Mouse (Mus musculus) cortical plate, adult 2 months (tissue): ENCODE measurements at regions not wholly inside any gene's neighbourhood (a gene's known extent, or its start where the extent isn't known, plus 50 kb on each side); places are given as distances from the start of the nearest gene placed in this dataset.

ENCODE experiments used
- H3K27ac ChIP-seq: fragments of 200-500 bp; 2 replicates; pipeline ENCODE4 v1.5.1; 2012; ENCODE audit warnings: low read length, control low read depth, inconsistent platforms; ENCODE audit not compliant: insufficient read depth
- H3K4me1 ChIP-seq: fragments of 200-500 bp; 2 replicates; pipeline ENCODE4 v1.6.1; 2011; ENCODE audit warnings: low read length; ENCODE audit not compliant: control insufficient read depth, insufficient read depth
- H3K4me3 ChIP-seq: fragments of 200-500 bp; 2 replicates; pipeline ENCODE4 v1.5.1; 2011; ENCODE audit warnings: mild to moderate bottlenecking, low read length, control low read depth; ENCODE audit not compliant: insufficient read depth
- CTCF ChIP-seq: fragments of 200-500 bp; IDR thresholded peaks from 2 replicates; pipeline ENCODE4 v1.5.1; 2011; ENCODE audit warnings: mild to moderate bottlenecking, control low read depth, low read length; ENCODE audit not compliant: insufficient read depth; ENCODE audit errors: extremely low read depth
- POLR2A ChIP-seq: fragments of 200-500 bp; IDR thresholded peaks from 2 replicates; pipeline ENCODE4 v1.6.1; 2011; ENCODE audit warnings: mild to moderate bottlenecking, low read length, control low read depth; ENCODE audit not compliant: insufficient read depth; ENCODE audit errors: extremely low read depth

DNA sequence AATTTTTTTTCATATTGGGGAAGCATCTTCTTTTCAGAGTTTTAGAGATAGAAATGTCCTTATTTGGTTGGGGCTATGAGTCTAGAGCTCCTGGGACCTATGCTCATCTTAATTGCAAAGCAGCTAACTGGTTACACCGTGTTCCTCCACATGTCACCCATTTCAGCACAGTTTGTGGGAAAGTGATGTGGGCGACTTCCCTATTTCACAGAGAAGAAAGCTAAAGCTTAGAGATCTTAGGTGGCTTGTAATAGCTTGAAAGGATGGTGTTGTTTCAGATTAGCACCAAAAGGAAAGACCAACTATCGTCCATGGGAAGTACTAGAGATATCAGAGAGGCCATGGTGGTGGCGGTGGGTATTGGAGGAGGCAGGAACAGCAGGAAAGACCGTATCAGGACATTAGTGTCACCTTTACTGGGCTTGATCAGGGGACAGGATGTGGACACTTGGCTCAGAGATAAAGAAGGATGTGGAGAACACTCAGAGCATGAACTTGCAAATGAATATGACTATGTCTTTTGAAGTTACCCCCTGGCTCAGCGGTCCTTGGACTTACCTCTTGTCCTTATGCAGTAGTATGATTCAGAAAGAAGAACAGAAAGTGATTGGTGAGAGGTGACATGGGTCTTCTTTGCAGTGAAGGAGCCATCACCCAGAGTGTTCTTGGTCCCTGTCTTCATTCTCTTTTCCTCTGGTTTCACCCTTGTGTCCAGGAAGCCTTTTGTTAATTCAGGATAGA is 182.4 kb upstream of the Stt3b start:
- Histone ChIP-seq H3K27ac (no peak overlapping the region), H3K4me1 (no peaks in the 10 kb centered on the region; the same call in 1 of the 2 replicates), H3K4me3 (no peak overlapping the region)
- TF ChIP-seq POLR2A (no peak), CTCF (no peak)

DNA sequence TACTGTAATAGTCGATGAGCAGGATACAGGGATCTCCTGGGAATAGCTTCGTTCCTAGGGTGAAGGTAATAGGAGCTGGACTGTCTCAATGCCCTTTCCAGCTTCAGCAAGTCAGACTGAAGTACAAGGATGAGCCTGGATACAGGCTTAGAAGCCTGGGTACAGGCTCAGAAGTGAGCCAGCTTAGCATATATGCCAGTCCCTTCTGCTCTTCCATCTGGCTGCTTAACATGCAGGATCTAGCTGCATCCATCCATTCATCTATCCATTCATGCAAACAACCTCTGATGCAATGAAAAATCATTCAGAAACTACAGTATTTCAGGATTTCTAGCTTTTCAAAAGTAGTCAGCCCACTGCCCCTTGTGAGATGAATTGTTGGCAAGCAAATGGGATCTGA is 183.5 kb upstream of the Stt3b start:
- H3K4me3 ChIP-seq, result no peak overlapping the region
- H3K27ac ChIP-seq, result no peak overlapping the region
- no peak for TF ChIP-seq POLR2A
- no peak for TF ChIP-seq CTCF
- H3K4me1 ChIP-seq, result no peaks in the 10 kb centered on the region; the same call in 1 of the 2 replicates

- Histone ChIP-seq H3K4me1 (no peaks in the 10 kb centered on the region), H3K27ac (no peak overlapping the region), H3K4me3 (no peak overlapping the region)
- no peak for TF ChIP-seq CTCF
- TF ChIP-seq POLR2A, result no peak
Observed at GRCm38 (mm10) chr9:115499536-115499935, 189.3 kb upstream of the Stt3b start.

- Histone ChIP-seq H3K4me1 (no peaks in the 10 kb centered on the region), H3K27ac (no peak overlapping the region), H3K4me3 (no peak overlapping the region)
- TF ChIP-seq POLR2A (no peak), CTCF (no peak)
Observed at GRCm38 (mm10) chr9:115504789-115505188, 194.6 kb upstream of the Stt3b start.

- Histone ChIP-seq H3K4me3 (no peak overlapping the region), H3K27ac (no peak overlapping the region), H3K4me1 (no peaks in the 10 kb centered on the region)
- no peak for TF ChIP-seq POLR2A
- TF ChIP-seq CTCF, result no peak
Observed at GRCm38 (mm10) chr9:115507131-115507689, 197.0 kb upstream of the Stt3b start.

DNA sequence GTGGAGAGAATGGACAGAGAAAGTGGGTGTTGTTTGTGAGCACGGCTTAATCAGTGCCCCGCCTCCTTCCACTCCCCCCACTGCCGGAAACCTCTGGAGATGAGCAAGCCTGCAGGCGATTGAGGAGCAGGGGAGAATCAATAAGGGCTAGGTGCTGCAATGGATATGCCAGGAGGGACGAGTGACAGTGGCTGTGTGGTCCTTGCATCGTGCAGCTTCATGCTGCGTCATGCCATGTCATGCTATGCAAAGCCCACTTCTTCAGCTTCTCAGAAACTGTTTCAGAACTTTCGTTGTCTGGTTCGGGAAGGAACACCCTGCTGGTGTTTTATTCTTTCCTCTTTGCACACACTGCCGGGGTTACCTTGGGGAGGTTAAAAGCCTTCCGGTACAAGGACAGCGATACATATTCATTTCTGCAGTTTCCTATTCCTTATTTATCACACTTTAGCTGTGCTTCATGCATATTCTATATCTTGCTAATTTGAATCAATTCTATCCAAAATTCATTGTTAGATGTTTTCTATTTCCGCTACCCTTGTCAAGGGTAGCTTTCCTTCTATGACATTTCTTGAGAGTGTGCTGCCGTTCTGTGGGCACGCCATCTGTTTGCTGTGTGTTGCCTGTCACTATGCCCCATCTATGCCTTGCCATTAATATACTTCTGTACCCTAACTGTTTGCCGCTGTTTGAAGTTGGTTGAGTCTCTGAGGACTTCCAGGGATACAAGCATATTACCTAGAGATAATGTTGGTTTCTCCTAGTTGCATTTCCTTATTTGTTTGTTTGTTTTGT is 202.8 kb upstream of the Stt3b start:
- H3K27ac ChIP-seq, result no peak overlapping the region
- no peak overlapping the region for H3K4me3 ChIP-seq
- TF ChIP-seq CTCF (no peak), POLR2A (no peak)
- H3K4me1 ChIP-seq, result no peaks in the 10 kb centered on the region

GRCm38 (mm10) chr9:115517903-115518302 is 207.7 kb upstream of the Stt3b start:
- TF ChIP-seq CTCF (no peak), POLR2A (no peak)
- Histone ChIP-seq H3K4me3 (no peak overlapping the region), H3K27ac (no peak overlapping the region), H3K4me1 (no peaks in the 10 kb centered on the region)

DNA sequence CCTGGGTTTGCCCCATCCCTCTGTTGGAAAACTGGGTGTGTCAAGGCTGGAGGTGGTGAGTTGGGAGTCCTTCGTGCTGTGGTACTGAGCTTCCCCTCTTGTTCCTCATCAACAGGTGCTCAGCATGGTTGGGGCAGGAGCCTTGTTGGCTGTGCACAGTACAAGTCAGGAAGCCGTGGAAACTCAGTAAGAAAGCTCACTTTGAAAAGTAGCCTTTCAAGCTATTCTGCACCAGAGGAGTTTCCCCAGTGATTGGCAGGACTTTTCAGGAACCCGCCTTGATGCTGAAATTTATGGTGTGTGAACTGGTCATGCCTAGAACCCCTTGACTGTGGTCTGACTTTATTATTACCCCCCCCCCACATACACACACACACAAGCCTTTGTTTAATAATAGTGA is 213.9 kb upstream of the Stt3b start:
- Histone ChIP-seq H3K4me3 (no peak overlapping the region), H3K4me1 (peaks cover 2% of the 10 kb centered on the region; the same call in 1 of the 2 replicates), H3K27ac (no peak overlapping the region)
- TF ChIP-seq CTCF, result no peak
- no peak for TF ChIP-seq POLR2A

- no peak overlapping the region for H3K4me3 ChIP-seq
- H3K4me1 ChIP-seq, result peaks cover 2% of the 10 kb centered on the region; the same call in 1 of the 2 replicates
- no peak overlapping the region for H3K27ac ChIP-seq
- no peak for TF ChIP-seq POLR2A
- no peak for TF ChIP-seq CTCF
Observed at GRCm38 (mm10) chr9:115524591-115524990, 214.4 kb upstream of the Stt3b start.
